In the genomic region with DNA sequence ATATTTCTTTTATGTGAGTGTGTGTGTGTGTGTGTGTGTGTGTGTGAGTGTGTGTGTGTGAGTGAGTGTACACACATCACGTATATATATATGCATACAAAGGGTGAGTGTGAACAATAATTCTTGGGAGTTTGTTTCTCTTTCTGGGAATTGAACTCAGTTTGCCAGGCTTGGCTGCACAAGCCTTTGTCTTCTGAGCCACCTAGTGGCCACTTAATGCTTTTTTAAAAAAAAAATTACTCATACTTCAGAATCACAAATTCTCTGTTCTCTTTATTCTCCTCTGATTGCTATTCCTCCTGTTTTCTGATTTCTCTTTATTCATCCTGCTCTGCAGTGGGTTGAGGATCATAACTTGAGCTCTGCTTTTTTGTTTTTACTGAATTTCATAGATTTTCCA, we compare ENCODE assay signal across 15 mouse cellular contexts. TPM values are rescaled to one million over a fixed set of nuclear protein-coding genes. Genes with fewer than 3 reads are reported as not detected.
DNase-seq lines count a peak whose midpoint lies in the region; ATAC-seq and TF ChIP-seq lines count a peak whose summit lies in the region.
"Had no signal": no experiment of that assay in that cellular context is flagged by ENCODE, and none has a peak within 500 bp of the region (broad histone marks: within the 10 kb centered on the region; RNA-seq: fewer than 3 reads in every experiment).

No protein-coding gene starts in this region.

- no peaks in the 10 kb centered on the region for H3K27me3 ChIP-seq in heart, postnatal 0 days (ENCODE audit: control insufficient read depth, insufficient read depth, low read length)
- H3K27me3 ChIP-seq in midbrain, embryonic 14.5 days (ENCODE audit: control insufficient read depth, insufficient read depth, low read length) = no peaks in the 10 kb centered on the region
- no peaks in the 10 kb centered on the region for H3K27me3 ChIP-seq in midbrain, embryonic 11.5 days (ENCODE audit: control insufficient read depth, insufficient read depth, low read length)
- no peaks in the 10 kb centered on the region for H3K27me3 ChIP-seq in stomach, postnatal 0 days (ENCODE audit: control insufficient read depth, insufficient read depth, low read length)
- H3K27me3 ChIP-seq: embryonic facial prominence, embryonic 15.5 days; midbrain, embryonic 13.5 days had no signal

- no peak for ATAC-seq in heart, postnatal 0 days (ENCODE audit: insufficient read depth, low read depth)
- ATAC-seq in midbrain, embryonic 14.5 days (ENCODE audit: low FRiP score, low TSS enrichment) = no peak
- no peak for ATAC-seq in midbrain, embryonic 11.5 days (ENCODE audit: low FRiP score)
- ATAC-seq in stomach, postnatal 0 days (ENCODE audit: low FRiP score, low TSS enrichment) = no peak
- no peak for ATAC-seq in cerebellum, adult (ENCODE audit: insufficient number of reproducible peaks, low FRiP score, low TSS enrichment)
- ATAC-seq: midbrain, embryonic 13.5 days had no signal

- H3K9ac ChIP-seq in heart, postnatal 0 days (replicated peaks; ENCODE audit: low read depth, low read length) = no peak overlapping the region
- H3K9ac ChIP-seq in midbrain, embryonic 14.5 days (replicated peaks; ENCODE audit: low read length) = no peak overlapping the region
- H3K9ac ChIP-seq in midbrain, embryonic 11.5 days (ENCODE audit: low read length) = no peak overlapping the region
- no peak overlapping the region for H3K9ac ChIP-seq in stomach, postnatal 0 days (ENCODE audit: low read length)
- H3K9ac ChIP-seq: embryonic facial prominence, embryonic 15.5 days; midbrain, embryonic 13.5 days had no signal

- 68% methylated on average over 1 of the region's 1 CpGs for WGBS in heart, postnatal 0 days
- WGBS in midbrain, embryonic 14.5 days = 85% methylated on average over 1 of the region's 1 CpGs
- WGBS in midbrain, embryonic 11.5 days = 89% methylated on average over 1 of the region's 1 CpGs
- WGBS in stomach, postnatal 0 days = 75% methylated on average over 1 of the region's 1 CpGs

- H3K4me3 ChIP-seq in heart, postnatal 0 days (ENCODE audit: low read depth, low read length) = no peak overlapping the region
- H3K4me3 ChIP-seq in midbrain, embryonic 14.5 days (replicated peaks; ENCODE audit: low read depth, low read length) = no peak overlapping the region
- H3K4me3 ChIP-seq in midbrain, embryonic 11.5 days (ENCODE audit: low read depth, low read length) = no peak overlapping the region
- H3K4me3 ChIP-seq in stomach, postnatal 0 days (ENCODE audit: low read depth, low read length) = no peak overlapping the region
- H3K4me3 ChIP-seq: embryonic facial prominence, embryonic 15.5 days; midbrain, embryonic 13.5 days had no signal

- no peak overlapping the region for H3K27ac ChIP-seq in heart, postnatal 0 days (ENCODE audit: low read depth)
- H3K27ac ChIP-seq in midbrain, embryonic 14.5 days (replicated peaks; ENCODE audit: low read depth, low read length) = no peak overlapping the region
- H3K27ac ChIP-seq in midbrain, embryonic 11.5 days (ENCODE audit: low read depth, low read length) = no peak overlapping the region
- H3K27ac ChIP-seq in stomach, postnatal 0 days (replicated peaks) = no peak overlapping the region
- H3K27ac ChIP-seq: embryonic facial prominence, embryonic 15.5 days; midbrain, embryonic 13.5 days had no signal

- DNase-seq in heart, postnatal 0 days (ENCODE audit: low spot score) = no peak
- DNase-seq in heart, adult 9 months (ENCODE audit: low spot score in 2 of 2) = no peak
- peak; percentile 8 for DNase-seq in midbrain, embryonic 14.5 days
- DNase-seq in midbrain, embryonic 11.5 days (ENCODE audit: low spot score, missing footprints) = no peak
- DNase-seq in brain, embryonic 14.5 days (ENCODE audit: low read depth) = no peak
- DNase-seq in stomach, postnatal 0 days (ENCODE audit: low spot score) = no peak
- no peak for DNase-seq in thymus, postnatal 14 days
- DNase-seq: adrenal gland, adult 8-10 months; cerebellum, adult 2 months; heart, adult 18-20 months; kidney, postnatal 14 days had no signal

- peaks cover 6% of the 10 kb centered on the region; the same call in 1 of the 2 replicates for H3K9me3 ChIP-seq in heart, postnatal 0 days (replicated peaks; ENCODE audit: control insufficient read depth, low read length)
- peaks cover 4% of the 10 kb centered on the region for H3K9me3 ChIP-seq in midbrain, embryonic 14.5 days (ENCODE audit: control insufficient read depth, low read length)
- no peaks in the 10 kb centered on the region for H3K9me3 ChIP-seq in midbrain, embryonic 11.5 days (ENCODE audit: control insufficient read depth, low read length)
- H3K9me3 ChIP-seq in stomach, postnatal 0 days (ENCODE audit: control insufficient read depth, low read length) = no peaks in the 10 kb centered on the region
- H3K9me3 ChIP-seq: embryonic facial prominence, embryonic 15.5 days; G1E had no signal

- H3K4me1 ChIP-seq in heart, postnatal 0 days (ENCODE audit: control insufficient read depth, insufficient read depth) = no peaks in the 10 kb centered on the region
- no peaks in the 10 kb centered on the region; the same call in 1 of the 2 replicates for H3K4me1 ChIP-seq in midbrain, embryonic 14.5 days (ENCODE audit: control insufficient read depth, insufficient read depth, low read length)
- H3K4me1 ChIP-seq in midbrain, embryonic 11.5 days (ENCODE audit: control insufficient read depth, insufficient read depth, low read length) = no peaks in the 10 kb centered on the region
- H3K4me1 ChIP-seq in stomach, postnatal 0 days (replicated peaks; ENCODE audit: control insufficient read depth, insufficient read depth) = no peaks in the 10 kb centered on the region
- H3K4me1 ChIP-seq: embryonic facial prominence, embryonic 15.5 days had no signal

- TF ChIP-seq CTCF in heart, postnatal 0 days (IDR thresholded peaks at IDR 0.05; ENCODE audit: low read depth) = peak; percentile 7; the same call in 1 of the 2 replicates
- TF ChIP-seq CTCF in brain, embryonic 14.5 days (IDR thresholded peaks at IDR 0.05; ENCODE audit: borderline replicate concordance, extremely low read depth, insufficient read depth, insufficient read length) = peak; percentile 18; the same call in 1 of the 2 replicates
- peak; percentile 38 for TF ChIP-seq CTCF in stomach, postnatal 0 days (IDR thresholded peaks at IDR 0.05; ENCODE audit: low read depth)

- TF ChIP-seq EP300 in heart, postnatal 0 days (IDR thresholded peaks at IDR 0.05; ENCODE audit: low read depth) = no peak
- no peak for TF ChIP-seq EP300 in stomach, postnatal 0 days (optimal IDR thresholded peaks at IDR 0.05)

- TF ChIP-seq POLR2A in brain, embryonic 14.5 days (IDR thresholded peaks at IDR 0.05; ENCODE audit: borderline replicate concordance, extremely low read depth, insufficient read depth, insufficient read length, poor library complexity, severe bottlenecking) = no peak

- H3K36me3 ChIP-seq in heart, postnatal 0 days (replicated peaks; ENCODE audit: control insufficient read depth, insufficient read depth, low read length) = no peaks in the 10 kb centered on the region
- H3K36me3 ChIP-seq in midbrain, embryonic 14.5 days (ENCODE audit: control insufficient read depth, insufficient read depth, low read length) = no peaks in the 10 kb centered on the region
- no peaks in the 10 kb centered on the region for H3K36me3 ChIP-seq in midbrain, embryonic 11.5 days (ENCODE audit: control insufficient read depth, insufficient read depth, low read length)
- no peaks in the 10 kb centered on the region for H3K36me3 ChIP-seq in stomach, postnatal 0 days (ENCODE audit: control insufficient read depth, insufficient read depth, low read length)
- H3K36me3 ChIP-seq: embryonic facial prominence, embryonic 15.5 days; G1E had no signal

- no peak overlapping the region for H3K4me2 ChIP-seq in heart, postnatal 0 days (ENCODE audit: low read depth, low read length)
- H3K4me2 ChIP-seq in midbrain, embryonic 14.5 days (ENCODE audit: low read length) = no peak overlapping the region
- H3K4me2 ChIP-seq in midbrain, embryonic 11.5 days = no peak overlapping the region
- H3K4me2 ChIP-seq in stomach, postnatal 0 days (replicated peaks; ENCODE audit: low read depth) = no peak overlapping the region
- H3K4me2 ChIP-seq: embryonic facial prominence, embryonic 15.5 days; midbrain, embryonic 13.5 days had no signal

RNA-seq across cellular contexts. Expression of gene Bicd1, which starts 30.5 kb away (rescaled TPM):
- 3.5 and 9.0 TPM in 2 replicates for total RNA-seq in heart, postnatal 0 days (2014; rRNA removed; ENCODE audit: low replicate concordance)
- 3.2 and 4.1 TPM in 2 replicates for polyA plus RNA-seq in heart, postnatal 0 days (2015; fragmentation: Nextera tagmentation; extraction: Ambion mirVana)
- 42.0 and 42.6 TPM in 2 replicates for polyA plus RNA-seq in midbrain, embryonic 14.5 days (2014; fragmentation: Nextera tagmentation; extraction: Ambion mirVana)
- 15.5 and 16.5 TPM in 2 replicates for polyA plus RNA-seq in midbrain, embryonic 11.5 days (2014; fragmentation: Nextera tagmentation; extraction: Ambion mirVana)
- 13.0 and 17.2 TPM in 2 replicates for polyA plus RNA-seq in brain, embryonic 14.5 days (2012; rRNA removed)
- 4.1 and 4.5 TPM in 2 replicates for polyA plus RNA-seq in stomach, postnatal 0 days (2015; fragmentation: Nextera tagmentation; extraction: Ambion mirVana)
